ENCODE assay signal across 10 mouse cellular contexts in genomic region chr5:104218926-104219325, GRCm38 (mm10). TPM values are rescaled to one million over a fixed set of nuclear protein-coding genes. Genes with fewer than 3 reads are reported as not detected.
DNase-seq lines count a peak whose midpoint lies in the region; ATAC-seq and TF ChIP-seq lines count a peak whose summit lies in the region.
"Had no signal": no experiment of that assay in that cellular context is flagged by ENCODE, and none has a peak within 500 bp of the region (broad histone marks: within the 10 kb centered on the region; RNA-seq: fewer than 3 reads in every experiment).

No protein-coding gene starts in this region.

- peak; percentile 67 for ATAC-seq in kidney, embryonic 15.5 days (replicated peaks; ENCODE audit: low FRiP score)

- intact Hi-C loops in heart, adult 2 months (cut with DNase I), result loop anchor here (1.0 to 5.0 kb wide), 5 partner anchors 87 to 228 kb away; no protein-coding TSS in a partner anchor

- no peak for DNase-seq in heart, adult 2 months
- no peak for DNase-seq in heart, embryonic 10.5 days (ENCODE audit: low spot score)
- peak; percentile 41 for DNase-seq in ES-E14 (ENCODE audit: low read depth, low spot score)
- DNase-seq in embryo, embryonic 11.5 days (ENCODE audit: low read depth, low spot score), result peak; percentile 34
- peak; percentile 34 for DNase-seq in lung, postnatal 25 days (ENCODE audit: low spot score)
- no peak for DNase-seq in urinary bladder, postnatal 14 days (ENCODE audit: low spot score)
- no peak for DNase-seq in spleen, postnatal 36 days (ENCODE audit: low spot score in 2 of 2)

- H3K27me3 ChIP-seq in heart, adult 2 months (ENCODE audit: control insufficient read depth, insufficient read depth, low read length), result 0 out of 2 replicates have a peak, but pooled peaks cover 2% of the 10 kb centered on the region
- no peaks in the 10 kb centered on the region for H3K27me3 ChIP-seq in heart, embryonic 10.5 days (ENCODE audit: insufficient read depth, poor library complexity, severe bottlenecking)
- H3K27me3 ChIP-seq in kidney, embryonic 15.5 days, result no peaks in the 10 kb centered on the region

- peaks cover 1% of the 10 kb centered on the region for H3K4me1 ChIP-seq in heart, adult 2 months (ENCODE audit: control insufficient read depth, insufficient read depth, low read length)
- no peaks in the 10 kb centered on the region for H3K4me1 ChIP-seq in heart, embryonic 10.5 days
- H3K4me1 ChIP-seq in ES-E14 (ENCODE audit: control insufficient read depth in 2 of 2, insufficient read depth in 2 of 2, low read length in 2 of 2, poor library complexity in 1 of 2), result no peaks in the 10 kb centered on the region
- H3K4me1 ChIP-seq in kidney, embryonic 15.5 days, result peaks cover 3% of the 10 kb centered on the region; the same call in 1 of the 2 replicates

- in situ Hi-C loops in ES-E14 (cut with MboI; ENCODE audit: low sequenced_read_pairs in 2 of 2, unreplicated experiment in 2 of 2), result no loop called here

- no peaks in the 10 kb centered on the region for H3K9me3 ChIP-seq in heart, embryonic 10.5 days
- H3K9me3 ChIP-seq in ES-E14 (ENCODE audit: control insufficient read depth, insufficient read depth, low read depth, low read length), result no peaks in the 10 kb centered on the region
- no peaks in the 10 kb centered on the region for H3K9me3 ChIP-seq in kidney, embryonic 15.5 days (replicated peaks)

- no peak for TF ChIP-seq POLR2A in heart, adult 2 months (IDR thresholded peaks at IDR 0.05; ENCODE audit: insufficient read depth, low read depth, low read length)

- no peaks in the 10 kb centered on the region for H3K36me3 ChIP-seq in heart, adult 2 months (ENCODE audit: control insufficient read depth, insufficient read depth, low read length)
- H3K36me3 ChIP-seq in heart, embryonic 10.5 days, result no peaks in the 10 kb centered on the region
- H3K36me3 ChIP-seq in ES-E14 (ENCODE audit: control insufficient read depth, insufficient read depth, low read length, poor library complexity, severe bottlenecking), result no peaks in the 10 kb centered on the region
- H3K36me3 ChIP-seq in kidney, embryonic 15.5 days, result no peaks in the 10 kb centered on the region

- no peaks in the 10 kb centered on the region; the same call in 1 of the 2 replicates for H3K79me2 ChIP-seq in heart, adult 2 months (replicated peaks; ENCODE audit: control insufficient read depth, insufficient read depth, low read length)

- H3K9ac ChIP-seq in heart, adult 2 months (ENCODE audit: low read depth, low read length), result no peak overlapping the region
- H3K9ac ChIP-seq in ES-E14 (ENCODE audit: insufficient read depth, low read depth, low read length, poor library complexity, severe bottlenecking), result no peak overlapping the region
- no peak overlapping the region for H3K9ac ChIP-seq in kidney, embryonic 15.5 days

- no peak overlapping the region for H3K4me3 ChIP-seq in heart, adult 2 months
- no peak overlapping the region for H3K4me3 ChIP-seq in heart, embryonic 10.5 days
- no peak overlapping the region for H3K4me3 ChIP-seq in ES-E14 (ENCODE audit: insufficient read depth in 1 of 2, low read depth in 1 of 2, low read length in 2 of 2, poor library complexity in 1 of 2, severe bottlenecking in 1 of 2)
- no peak overlapping the region for H3K4me3 ChIP-seq in kidney, embryonic 15.5 days (replicated peaks)

- no peak for TF ChIP-seq EP300 in heart, adult 2 months (IDR thresholded peaks at IDR 0.05; ENCODE audit: insufficient read depth, low read depth, low read length)

- H3K4me2 ChIP-seq in kidney, embryonic 15.5 days, result no peak overlapping the region

- H3K27ac ChIP-seq in heart, adult 2 months, result no peak overlapping the region
- no peak overlapping the region for H3K27ac ChIP-seq in heart, embryonic 10.5 days
- H3K27ac ChIP-seq in ES-E14 (ENCODE audit: insufficient read depth, low read depth, low read length, poor library complexity, severe bottlenecking), result no peak overlapping the region
- H3K27ac ChIP-seq in kidney, embryonic 15.5 days, result no peak overlapping the region

- peak; percentile 90 for TF ChIP-seq CTCF in heart, adult 2 months (IDR thresholded peaks at IDR 0.05)

- WGBS in heart, adult 2 months, result 18% methylated on average over 5 of the region's 5 CpGs
- 32% methylated on average over 5 of the region's 5 CpGs for WGBS in heart, embryonic 10.5 days
- WGBS in kidney, embryonic 15.5 days, result 30% methylated on average over 5 of the region's 5 CpGs

TF ChIP-seq in ES-E14, 5 proteins besides CTCF, POLR2A, EP300 and RAD21:
- TF ChIP-seq CHD2 (IDR thresholded peaks at IDR 0.05; ENCODE audit: low read depth, low read length) (no peak), ZC3H11A (IDR thresholded peaks at IDR 0.05; ENCODE audit: borderline replicate concordance, low read depth, low read length) (peak; percentile 68; the same call in 1 of the 2 replicates)

RNA-seq across cellular contexts. Expression of gene Dmp1, which starts 16.5 kb away (rescaled TPM):
- total RNA-seq in heart, adult 2 months (2021), result not detected
- not detected in 2 replicates for polyA plus RNA-seq in heart, adult 2 months (2012; rRNA removed)
- 0.06 TPM in 1 of 2 replicates, not detected in the other for polyA plus RNA-seq in heart, embryonic 10.5 days (2016; fragmentation: Nextera tagmentation; extraction: Ambion mirVana)
- not detected in 2 replicates for total RNA-seq in ES-E14 (2012; rRNA removed)
- 0.06 and 15.6 TPM in 2 replicates for polyA plus RNA-seq in kidney, embryonic 15.5 days (2015; fragmentation: Nextera tagmentation; extraction: Ambion mirVana)
- total RNA-seq: adrenal gland, postnatal 36 days; neutrophil, adult 5-6 weeks had no signal

RNA-seq across cellular contexts. Expression of gene Dspp, which starts 48.4 kb away (rescaled TPM):
- total RNA-seq in heart, adult 2 months (2021), result not detected
- not detected in 2 replicates for polyA plus RNA-seq in heart, adult 2 months (2012; rRNA removed)
- polyA plus RNA-seq in heart, embryonic 10.5 days (2016; fragmentation: Nextera tagmentation; extraction: Ambion mirVana), result not detected in 2 replicates
- total RNA-seq in ES-E14 (2012; rRNA removed), result not detected in 2 replicates
- not detected in 2 replicates for polyA plus RNA-seq in kidney, embryonic 15.5 days (2015; fragmentation: Nextera tagmentation; extraction: Ambion mirVana)
- total RNA-seq: adrenal gland, postnatal 36 days; neutrophil, adult 5-6 weeks had no signal

Comparison
In these comparisons a context has a peak if more than half of its experiments do, and no peak if none do; other contexts are left out.
1. DNase-seq: peak in ES-E14 (single experiment), embryo, embryonic 11.5 days (single experiment) and lung, postnatal 25 days (single experiment); none in heart, adult 2 months (0 of 2), heart, embryonic 10.5 days (single experiment), urinary bladder, postnatal 14 days (single experiment) and spleen, postnatal 36 days (0 of 2).